Mouse (Mus musculus): Measurements from ENCODE around the gene Irx5. TPM values are rescaled to one million over a fixed set of nuclear protein-coding genes. Genes with fewer than 3 reads are reported as not detected.

The Irx5 gene
- total RNA-seq, 1 experiment: 1.5 TPM

DNA sequence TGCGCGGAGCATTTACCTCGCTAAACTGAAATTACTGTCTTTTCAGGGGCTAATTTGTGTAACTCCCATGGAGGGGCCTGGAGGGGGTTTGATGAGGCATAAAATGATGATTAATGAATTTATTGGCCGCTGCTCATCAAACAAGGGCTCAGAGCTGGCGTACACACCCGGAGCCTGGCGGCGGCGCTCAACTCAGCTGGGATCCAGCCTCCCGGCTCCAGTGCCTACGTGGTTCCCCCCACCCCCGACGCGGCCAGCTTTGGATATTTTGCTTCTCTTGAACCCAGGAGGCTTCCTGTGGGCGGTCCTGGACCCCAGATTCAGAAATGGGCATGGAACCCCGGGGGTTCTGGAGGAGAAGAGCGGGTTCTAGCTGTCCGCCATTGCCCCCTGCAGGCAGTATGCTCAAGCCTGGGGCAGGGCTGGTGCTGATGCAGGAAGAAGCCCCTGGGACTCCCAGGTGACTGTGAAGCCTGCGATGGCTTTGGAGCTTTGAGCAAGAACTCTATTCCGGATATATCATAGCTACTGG lies 9.4 kb downstream of the Irx5 start:
- Histone ChIP-seq H3K27ac (ENCODE audit: insufficient read depth, low read depth, low read length, poor library complexity, severe bottlenecking) (no peak overlapping the region), H3K9ac (ENCODE audit: insufficient read depth, low read depth, low read length, poor library complexity, severe bottlenecking) (no peak overlapping the region), H3K9me3 (ENCODE audit: control insufficient read depth, insufficient read depth, low read depth, low read length) (no peaks in the 10 kb centered on the region), H3K4me1 (ENCODE audit: control insufficient read depth in 2 of 2, insufficient read depth in 2 of 2, low read length in 2 of 2, poor library complexity in 1 of 2) (0 out of 4 replicates have a peak, but pooled peaks cover 0 to 1% of the 10 kb centered on the region in 2 experiments), H3K36me3 (ENCODE audit: control insufficient read depth, insufficient read depth, low read length, poor library complexity, severe bottlenecking) (no peaks in the 10 kb centered on the region), H3K4me3 (ENCODE audit: insufficient read depth in 1 of 2, low read depth in 1 of 2, low read length in 2 of 2, poor library complexity in 1 of 2, severe bottlenecking in 1 of 2) (peak overlapping the region; percentile 22 to 41; a peak in 1 of 4 replicates)
- no peak for DNase-seq (ENCODE audit: low read depth, low spot score)
- in situ Hi-C loops (cut with MboI; ENCODE audit: low sequenced_read_pairs in 2 of 2, unreplicated experiment in 2 of 2): loop anchor here (5.0 to 25.0 kb wide), 3 partner anchors 90 to 830 kb away; no protein-coding TSS in a partner anchor
- no peak for TF ChIP-seq CHD2 (IDR thresholded peaks at IDR 0.05; ENCODE audit: low read depth, low read length)
- no peak for TF ChIP-seq HCFC1 (IDR thresholded peaks at IDR 0.05; ENCODE audit: borderline replicate concordance, insufficient read depth, low read length)
- no peak for TF ChIP-seq ZNF384 (IDR thresholded peaks at IDR 0.05; ENCODE audit: low read depth, low read length)
- TF ChIP-seq ZC3H11A (IDR thresholded peaks at IDR 0.05; ENCODE audit: borderline replicate concordance, low read depth, low read length): no peak
- no peak for TF ChIP-seq MAFK (IDR thresholded peaks at IDR 0.05; ENCODE audit: insufficient read depth, low read depth, low read length)

DNA sequence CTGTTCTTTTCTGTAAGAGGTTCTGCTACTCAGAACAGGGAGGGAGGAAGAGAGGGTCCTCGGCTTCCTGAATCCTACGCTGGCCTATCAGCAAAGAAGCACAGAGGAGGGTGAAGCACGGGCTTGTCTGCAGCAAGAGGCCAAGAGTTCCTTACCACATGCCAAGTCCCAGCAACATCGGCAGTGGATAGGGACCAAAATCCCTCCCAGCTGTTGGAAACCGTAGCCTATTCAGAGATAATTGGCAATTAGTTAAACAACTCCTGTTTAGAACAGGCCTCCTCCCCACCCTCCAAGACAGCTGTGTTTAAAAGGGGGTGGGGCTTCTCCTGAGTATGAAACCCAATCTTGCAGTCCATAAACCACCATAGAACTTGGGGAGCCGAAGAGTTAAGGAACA lies 22.1 kb downstream of the Irx5 start:
- Histone ChIP-seq H3K9ac (ENCODE audit: insufficient read depth, low read depth, low read length, poor library complexity, severe bottlenecking) (no peak overlapping the region), H3K4me1 (ENCODE audit: control insufficient read depth in 2 of 2, insufficient read depth in 2 of 2, low read length in 2 of 2, poor library complexity in 1 of 2) (no peaks in the 10 kb centered on the region), H3K4me3 (ENCODE audit: insufficient read depth in 1 of 2, low read depth in 1 of 2, low read length in 2 of 2, poor library complexity in 1 of 2, severe bottlenecking in 1 of 2) (no peak overlapping the region), H3K36me3 (ENCODE audit: control insufficient read depth, insufficient read depth, low read length, poor library complexity, severe bottlenecking) (no peaks in the 10 kb centered on the region), H3K9me3 (ENCODE audit: control insufficient read depth, insufficient read depth, low read depth, low read length) (no peaks in the 10 kb centered on the region), H3K27ac (ENCODE audit: insufficient read depth, low read depth, low read length, poor library complexity, severe bottlenecking) (no peak overlapping the region)
- DNase-seq (ENCODE audit: low read depth, low spot score): no peak
- in situ Hi-C loops (cut with MboI; ENCODE audit: low sequenced_read_pairs in 2 of 2, unreplicated experiment in 2 of 2): no loop called here
- TF ChIP-seq ZNF384 (IDR thresholded peaks at IDR 0.05; ENCODE audit: low read depth, low read length) (no peak), ZC3H11A (IDR thresholded peaks at IDR 0.05; ENCODE audit: borderline replicate concordance, low read depth, low read length) (no peak), MAFK (IDR thresholded peaks at IDR 0.05; ENCODE audit: insufficient read depth, low read depth, low read length) (no peak), HCFC1 (IDR thresholded peaks at IDR 0.05; ENCODE audit: borderline replicate concordance, insufficient read depth, low read length) (no peak), CHD2 (IDR thresholded peaks at IDR 0.05; ENCODE audit: low read depth, low read length) (no peak)

DNA sequence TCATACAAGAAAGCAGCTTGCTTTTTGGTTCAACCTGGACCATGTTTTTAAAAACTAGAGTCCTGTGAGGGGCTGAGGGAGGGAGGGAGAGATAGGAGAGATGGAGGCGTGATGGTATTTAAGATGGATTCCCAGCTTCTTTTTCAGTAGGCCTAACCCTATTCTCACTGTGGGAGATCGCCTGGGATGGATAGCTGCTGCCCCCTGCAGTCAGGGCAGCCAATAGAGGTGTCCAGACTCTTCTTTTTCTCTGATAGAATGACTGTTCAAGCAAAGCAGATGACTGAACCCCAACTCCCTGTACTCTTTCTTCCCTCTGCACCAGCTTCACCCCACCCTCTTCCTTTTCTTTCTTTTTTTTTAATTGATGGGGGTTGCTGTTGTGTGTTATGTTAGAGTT lies 23.1 kb downstream of the Irx5 start:
- Histone ChIP-seq H3K9ac (ENCODE audit: insufficient read depth, low read depth, low read length, poor library complexity, severe bottlenecking) (no peak overlapping the region), H3K9me3 (ENCODE audit: control insufficient read depth, insufficient read depth, low read depth, low read length) (no peaks in the 10 kb centered on the region), H3K4me3 (ENCODE audit: insufficient read depth in 1 of 2, low read depth in 1 of 2, low read length in 2 of 2, poor library complexity in 1 of 2, severe bottlenecking in 1 of 2) (no peak overlapping the region), H3K27ac (ENCODE audit: insufficient read depth, low read depth, low read length, poor library complexity, severe bottlenecking) (no peak overlapping the region), H3K4me1 (ENCODE audit: control insufficient read depth in 2 of 2, insufficient read depth in 2 of 2, low read length in 2 of 2, poor library complexity in 1 of 2) (no peaks in the 10 kb centered on the region), H3K36me3 (ENCODE audit: control insufficient read depth, insufficient read depth, low read length, poor library complexity, severe bottlenecking) (no peaks in the 10 kb centered on the region)
- no peak for DNase-seq (ENCODE audit: low read depth, low spot score)
- 0 out of 2 replicates have a peak, but pooled peaks have one; percentile 5 for TF ChIP-seq ZC3H11A (IDR thresholded peaks at IDR 0.05; ENCODE audit: borderline replicate concordance, low read depth, low read length)
- TF ChIP-seq MAFK (IDR thresholded peaks at IDR 0.05; ENCODE audit: insufficient read depth, low read depth, low read length): no peak
- in situ Hi-C loops (cut with MboI; ENCODE audit: low sequenced_read_pairs in 2 of 2, unreplicated experiment in 2 of 2): no loop called here

DNA sequence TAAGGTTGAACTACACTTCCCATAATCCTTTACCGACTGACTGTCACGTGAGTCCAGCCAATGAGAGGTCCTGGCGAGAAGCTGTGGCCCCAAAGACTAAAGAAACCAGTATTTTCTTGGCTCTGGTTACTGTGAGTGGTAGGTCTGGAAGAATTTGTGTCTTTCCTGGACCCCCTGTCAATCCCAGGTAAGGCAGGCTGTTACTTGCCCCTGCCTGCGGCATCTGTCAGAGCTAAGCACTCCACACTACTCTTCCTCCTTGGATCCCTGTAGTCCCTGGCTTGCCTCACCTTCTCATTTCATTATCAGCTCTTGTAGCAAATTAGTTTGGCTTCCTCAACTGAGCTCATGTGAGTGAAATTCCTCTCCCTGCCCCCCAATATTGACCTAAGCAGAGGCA lies 30.5 kb downstream of the Irx5 start:
- H3K9me3 ChIP-seq (ENCODE audit: control insufficient read depth, insufficient read depth, low read depth, low read length): no peaks in the 10 kb centered on the region
- no peak overlapping the region for H3K27ac ChIP-seq (ENCODE audit: insufficient read depth, low read depth, low read length, poor library complexity, severe bottlenecking)
- no peaks in the 10 kb centered on the region for H3K4me1 ChIP-seq (ENCODE audit: control insufficient read depth in 2 of 2, insufficient read depth in 2 of 2, low read length in 2 of 2, poor library complexity in 1 of 2)
- no peak for TF ChIP-seq CHD2 (IDR thresholded peaks at IDR 0.05; ENCODE audit: low read depth, low read length)
- no peak for TF ChIP-seq MAFK (IDR thresholded peaks at IDR 0.05; ENCODE audit: insufficient read depth, low read depth, low read length)
- no peak for TF ChIP-seq ZNF384 (IDR thresholded peaks at IDR 0.05; ENCODE audit: low read depth, low read length)
- TF ChIP-seq ZC3H11A (IDR thresholded peaks at IDR 0.05; ENCODE audit: borderline replicate concordance, low read depth, low read length): no peak
- TF ChIP-seq HCFC1 (IDR thresholded peaks at IDR 0.05; ENCODE audit: borderline replicate concordance, insufficient read depth, low read length): 0 out of 2 replicates have a peak, but pooled peaks have one; percentile 60
- no peak overlapping the region for H3K4me3 ChIP-seq (ENCODE audit: insufficient read depth in 1 of 2, low read depth in 1 of 2, low read length in 2 of 2, poor library complexity in 1 of 2, severe bottlenecking in 1 of 2)
- DNase-seq (ENCODE audit: low read depth, low spot score): no peak
- in situ Hi-C loops (cut with MboI; ENCODE audit: low sequenced_read_pairs in 2 of 2, unreplicated experiment in 2 of 2): no loop called here
- no peaks in the 10 kb centered on the region for H3K36me3 ChIP-seq (ENCODE audit: control insufficient read depth, insufficient read depth, low read length, poor library complexity, severe bottlenecking)
- no peak overlapping the region for H3K9ac ChIP-seq (ENCODE audit: insufficient read depth, low read depth, low read length, poor library complexity, severe bottlenecking)

GRCm38 (mm10) chr8:92404218-92404617 lies 46.8 kb downstream of the Irx5 start:
- TF ChIP-seq ZC3H11A (IDR thresholded peaks at IDR 0.05; ENCODE audit: borderline replicate concordance, low read depth, low read length) (no peak), CHD2 (IDR thresholded peaks at IDR 0.05; ENCODE audit: low read depth, low read length) (no peak), HCFC1 (IDR thresholded peaks at IDR 0.05; ENCODE audit: borderline replicate concordance, insufficient read depth, low read length) (no peak), MAFK (IDR thresholded peaks at IDR 0.05; ENCODE audit: insufficient read depth, low read depth, low read length) (no peak), ZNF384 (IDR thresholded peaks at IDR 0.05; ENCODE audit: low read depth, low read length) (no peak)
- in situ Hi-C loops (cut with MboI; ENCODE audit: low sequenced_read_pairs in 2 of 2, unreplicated experiment in 2 of 2): no loop called here
- H3K27ac ChIP-seq (ENCODE audit: insufficient read depth, low read depth, low read length, poor library complexity, severe bottlenecking): no peak overlapping the region
- H3K9ac ChIP-seq (ENCODE audit: insufficient read depth, low read depth, low read length, poor library complexity, severe bottlenecking): no peak overlapping the region
- DNase-seq (ENCODE audit: low read depth, low spot score): no peak
- no peaks in the 10 kb centered on the region for H3K4me1 ChIP-seq (ENCODE audit: control insufficient read depth in 2 of 2, insufficient read depth in 2 of 2, low read length in 2 of 2, poor library complexity in 1 of 2)
- H3K4me3 ChIP-seq (ENCODE audit: insufficient read depth in 1 of 2, low read depth in 1 of 2, low read length in 2 of 2, poor library complexity in 1 of 2, severe bottlenecking in 1 of 2): no peak overlapping the region
- H3K36me3 ChIP-seq (ENCODE audit: control insufficient read depth, insufficient read depth, low read length, poor library complexity, severe bottlenecking): no peaks in the 10 kb centered on the region
- H3K9me3 ChIP-seq (ENCODE audit: control insufficient read depth, insufficient read depth, low read depth, low read length): no peaks in the 10 kb centered on the region
